Mouse (Mus musculus) inflammation-experienced regulatory T-cells, adult 6 months (primary cell): ENCODE results near the gene Fryl. TPM values are rescaled to one million over a fixed set of nuclear protein-coding genes. Genes with fewer than 3 reads are reported as not detected.

Experiments
- ATAC-seq: one replicate; pipeline ENCODE4 v1.8.0; 2017
- polyA plus RNA-seq, 3 experiments: library from polyadenylated mRNA; unstranded; fragments of 100-300 nt; shearing (Covaris generic); gene quantifications; one replicate each; pipeline ENCODE4 v1.2.1; 2017

Fryl gene
- polyA plus RNA-seq, result 100 to 1,000 TPM in 2 of 3 experiments, 10 to 100 TPM in 1; 87.2 to 121 (median 114) TPM

DNA sequence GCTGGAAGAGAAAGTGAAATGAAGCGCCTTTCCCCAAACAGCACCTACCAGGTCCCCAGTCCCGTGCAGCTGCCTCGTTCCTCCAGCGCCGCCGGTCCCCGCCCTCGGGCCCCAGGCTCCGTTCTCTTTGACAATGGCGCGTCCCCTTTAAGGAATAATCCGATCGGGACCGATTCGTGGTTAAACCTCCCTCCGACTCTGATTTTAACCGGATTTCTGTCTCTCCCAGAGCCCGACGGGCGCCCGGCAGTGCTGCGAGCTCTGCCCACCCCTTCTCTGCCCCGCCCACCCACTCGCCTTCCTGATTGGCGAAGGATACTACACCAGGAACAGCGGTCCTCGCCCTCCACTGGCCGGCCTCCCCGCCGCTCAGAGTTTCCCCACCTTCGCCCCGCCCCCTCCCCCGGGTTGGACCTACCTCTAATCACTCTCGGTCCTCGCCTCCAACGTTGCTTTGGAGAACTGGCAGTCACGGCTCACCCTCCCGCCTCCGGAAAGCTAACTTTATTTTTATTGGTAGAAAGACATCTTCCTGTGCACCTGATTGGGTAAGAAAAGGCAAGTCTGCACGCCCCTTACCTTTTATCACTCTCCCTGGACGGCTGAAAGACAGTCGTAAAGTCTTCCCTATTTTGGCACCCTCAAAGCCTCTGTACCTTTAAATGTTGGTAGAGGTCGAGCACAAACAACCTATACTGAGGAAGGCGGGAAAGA lies at the start of gene Fryl:
Fryl (minus strand) TSS at position 268 of the 714 bp plus-strand sequence.
- ATAC-seq, result peak; percentile 89

DNA sequence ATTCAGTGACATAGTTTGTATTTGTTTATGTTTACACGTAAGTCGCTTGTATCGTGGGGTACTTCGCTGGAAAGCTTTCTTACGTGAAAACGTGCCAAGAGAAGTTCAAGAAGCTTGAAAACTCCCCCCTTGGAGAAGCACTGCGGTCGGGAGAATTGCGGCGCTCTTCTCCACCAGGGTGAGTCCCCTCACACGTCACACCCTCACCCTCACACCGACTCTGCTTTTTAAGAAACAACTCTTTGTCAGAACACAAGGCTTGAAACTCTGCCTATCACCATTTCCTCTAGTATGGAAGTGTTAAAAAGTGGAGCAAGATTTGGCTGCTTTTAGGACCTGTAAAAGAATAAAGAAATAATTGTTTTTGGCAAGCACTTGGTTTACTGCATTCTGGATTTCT lies 48.1 kb upstream of the Fryl start:
- no peak for ATAC-seq

DNA sequence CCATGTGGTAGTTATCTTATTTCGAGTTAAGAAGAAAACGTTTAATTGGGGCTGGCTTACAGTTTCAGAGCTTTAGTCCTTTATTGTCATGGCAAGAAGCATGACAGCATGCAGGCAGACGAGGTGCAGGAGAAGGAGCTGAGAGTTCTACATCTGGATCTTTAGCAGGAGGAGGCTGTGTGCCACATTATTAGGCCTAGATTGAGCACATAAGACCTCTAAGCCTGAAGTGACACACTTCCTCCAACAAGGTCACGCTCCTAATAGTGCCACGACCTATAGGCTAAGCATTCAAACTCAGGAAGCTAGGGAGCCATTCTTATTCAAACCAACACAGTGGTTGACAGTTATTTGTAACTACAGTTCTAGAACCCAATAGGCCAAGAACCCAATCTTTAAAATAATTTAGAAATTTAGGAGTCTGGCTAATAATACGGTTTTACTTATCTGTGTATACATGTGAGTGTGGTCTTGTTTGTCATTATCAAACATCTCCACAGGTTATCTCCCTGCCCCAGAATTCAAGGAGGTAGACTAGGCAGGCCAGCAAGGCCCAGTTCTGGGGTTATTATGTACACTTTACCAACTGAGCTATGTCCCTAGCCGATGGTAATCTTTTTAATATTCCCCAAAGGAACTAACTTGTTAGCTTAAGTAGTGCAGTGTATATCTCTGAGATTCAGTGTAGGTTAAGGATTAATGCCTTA lies 45.3 kb upstream of the Fryl start:
- no peak for ATAC-seq

DNA sequence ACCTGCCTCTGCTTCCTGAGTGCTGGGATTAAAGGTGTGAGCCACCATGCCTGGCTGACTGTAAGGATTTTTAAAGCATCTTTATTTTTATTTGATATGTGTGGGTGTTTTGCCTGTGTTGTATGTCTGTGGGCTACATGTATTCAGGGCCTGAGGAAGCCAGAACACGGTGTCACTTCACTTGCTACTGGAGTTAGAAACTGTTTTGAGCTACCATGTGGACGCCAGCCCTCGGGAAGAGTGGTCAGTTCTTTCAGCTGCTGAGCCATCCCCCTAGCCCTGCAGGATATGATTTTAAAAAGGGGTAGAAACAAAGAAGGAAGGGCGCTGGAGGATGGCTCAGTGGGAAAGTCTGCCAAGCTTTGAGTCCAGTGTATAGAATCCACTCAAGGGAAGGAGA lies 39.5 kb upstream of the Fryl start:
- ATAC-seq, result no peak

DNA sequence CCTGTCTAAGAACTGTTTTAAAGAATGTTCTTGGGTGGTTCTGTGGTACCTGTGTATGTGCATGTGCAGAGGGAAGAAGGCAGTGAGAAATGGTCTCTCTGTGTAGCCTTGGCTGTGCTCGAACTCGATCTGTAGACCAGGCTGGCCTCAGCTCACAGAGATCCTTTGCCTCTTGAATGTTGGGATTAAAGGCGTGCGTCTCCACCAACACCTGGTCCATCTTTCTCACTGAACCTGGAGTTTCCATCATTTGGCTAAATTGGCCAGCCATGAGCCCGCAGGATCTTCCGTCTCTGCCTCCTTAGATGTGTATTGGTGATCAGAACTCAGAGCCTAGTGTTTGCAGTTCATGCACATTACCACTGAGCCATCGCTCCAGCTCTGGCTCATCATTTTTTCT lies 38.6 kb upstream of the Fryl start:
- ATAC-seq, result no peak

DNA sequence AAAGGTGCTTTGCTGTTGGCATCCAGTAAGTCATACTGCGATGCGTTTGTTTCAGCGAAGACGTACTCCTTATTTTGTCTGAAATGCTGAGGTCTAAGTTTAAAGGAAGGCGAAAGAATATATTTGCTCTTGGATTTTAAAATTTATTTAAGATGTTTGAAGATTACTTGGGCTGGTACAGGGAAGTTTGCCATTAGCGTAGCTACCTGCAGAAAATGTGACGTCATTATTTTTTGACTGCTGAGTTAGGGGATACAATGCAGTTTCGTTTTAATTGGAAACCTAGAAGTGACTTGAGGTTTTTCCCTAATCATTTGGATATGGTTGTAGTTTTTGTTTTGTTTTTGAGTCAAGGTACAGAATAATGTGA lies 37.0 kb upstream of the Fryl start:
- peak; percentile 48 for ATAC-seq

DNA sequence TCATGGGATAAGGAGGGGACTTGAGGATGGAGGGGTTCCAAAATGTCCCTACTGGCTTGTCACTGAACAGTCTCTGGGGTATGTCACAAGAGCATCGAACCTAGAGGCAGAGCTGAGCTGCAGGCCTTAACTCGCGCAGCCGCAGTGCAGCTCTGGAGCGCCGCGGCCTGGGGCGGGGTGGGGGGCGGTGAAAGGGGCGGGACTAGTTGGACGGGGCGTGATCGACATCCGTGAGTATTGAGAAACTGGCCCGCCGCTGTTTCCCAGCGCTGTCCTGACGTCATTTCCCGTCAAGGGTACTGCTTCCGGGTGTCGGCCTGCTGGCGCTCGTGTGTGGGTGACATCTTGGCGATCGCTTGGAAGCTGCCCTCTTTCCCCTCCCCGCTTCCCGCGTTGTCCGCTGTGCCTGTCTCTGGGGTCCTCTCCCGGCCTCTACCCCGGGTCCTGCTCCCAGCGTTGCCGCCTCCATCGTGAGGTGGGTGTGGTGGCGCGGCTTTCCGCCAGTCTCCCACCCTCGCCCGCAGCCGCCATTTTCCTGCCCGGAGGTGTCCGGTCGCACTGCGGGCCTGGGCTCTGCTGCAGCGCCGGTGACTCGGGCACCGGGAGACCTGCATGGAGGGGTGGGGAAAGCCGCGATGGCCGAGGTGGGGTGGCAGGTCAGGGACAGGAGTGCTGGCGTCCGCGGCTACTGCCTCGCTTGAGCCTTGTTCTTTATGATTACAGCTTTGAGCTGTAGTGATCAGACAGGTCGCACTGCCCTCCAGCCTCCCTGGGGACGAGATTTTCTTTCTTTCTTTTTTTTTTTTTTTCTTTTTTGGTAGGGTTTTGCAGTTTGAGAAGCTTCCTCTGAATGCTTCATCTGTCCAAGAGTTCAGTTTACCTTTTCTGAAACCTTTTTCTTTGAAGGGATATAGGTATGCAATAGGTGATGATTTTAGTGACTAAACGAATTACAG lies 36.4 kb upstream of the Fryl start, which contains the start of gene Ociad1:
Ociad1 (plus strand) TSS at position 283 of the 956 bp plus-strand sequence.
- ATAC-seq, result peak; percentile 98

DNA sequence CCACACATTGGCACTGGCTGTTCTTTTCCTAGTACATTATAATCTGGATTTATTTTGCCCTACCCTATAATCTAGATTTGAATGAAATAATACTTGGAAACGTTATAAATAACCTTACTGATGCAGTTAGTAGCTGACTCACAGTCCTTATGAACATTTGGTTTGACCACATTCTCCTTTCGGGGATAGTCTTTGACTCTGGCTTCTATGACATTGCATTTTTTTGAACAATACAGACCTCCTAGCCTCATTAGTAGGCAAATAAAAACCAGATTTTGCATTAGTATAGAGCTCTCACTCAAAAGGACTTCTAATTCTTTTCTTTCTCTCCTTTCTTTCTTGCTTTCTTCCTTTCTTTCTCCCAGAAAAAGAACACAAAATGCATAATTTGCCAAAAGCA lies 33.5 kb upstream of the Fryl start:
- ATAC-seq, result no peak

DNA sequence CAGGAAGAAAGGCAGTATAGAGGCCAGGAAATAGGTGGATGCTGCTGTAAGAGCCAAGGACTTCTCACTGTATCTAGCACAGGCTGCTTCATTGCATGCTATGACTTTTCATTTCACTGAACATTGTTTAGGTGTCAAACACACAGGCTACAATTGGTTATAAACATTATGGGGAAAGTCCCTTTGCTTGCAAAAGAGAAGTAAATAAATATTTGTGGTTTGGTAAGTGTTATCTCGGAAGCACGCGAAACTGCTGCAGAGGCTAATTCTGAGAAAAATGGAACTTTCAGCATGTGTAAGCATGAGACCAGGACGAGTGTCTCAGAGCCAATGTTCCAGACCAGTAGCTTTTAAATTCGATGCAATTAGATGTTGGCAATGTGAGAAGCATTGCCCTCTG lies 30.2 kb upstream of the Fryl start:
- ATAC-seq, result peak; percentile 87

DNA sequence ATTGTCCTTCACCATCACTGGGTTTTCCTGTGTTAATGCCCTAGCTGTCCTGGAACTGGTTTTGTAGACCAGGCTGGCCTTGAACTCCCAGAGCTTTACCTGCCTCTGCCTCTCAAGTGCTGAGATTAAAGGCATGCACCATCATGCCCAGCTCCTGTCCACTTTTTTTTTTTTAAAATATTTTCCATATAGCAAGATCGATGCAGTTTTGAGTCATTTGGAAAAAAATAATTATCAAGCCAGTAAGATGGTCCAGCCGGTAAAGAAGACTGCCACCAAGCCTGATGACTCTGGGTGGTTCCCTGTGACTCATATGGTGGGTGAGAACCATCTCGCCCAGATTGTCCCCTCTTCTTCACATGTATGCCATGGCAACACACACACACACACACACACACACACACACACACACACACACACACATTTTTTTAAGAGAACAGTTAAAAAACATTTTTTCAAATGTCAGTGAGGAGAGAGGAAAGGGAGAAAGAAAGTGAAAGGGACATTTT lies 29.1 kb upstream of the Fryl start:
- ATAC-seq, result peak; percentile 51

DNA sequence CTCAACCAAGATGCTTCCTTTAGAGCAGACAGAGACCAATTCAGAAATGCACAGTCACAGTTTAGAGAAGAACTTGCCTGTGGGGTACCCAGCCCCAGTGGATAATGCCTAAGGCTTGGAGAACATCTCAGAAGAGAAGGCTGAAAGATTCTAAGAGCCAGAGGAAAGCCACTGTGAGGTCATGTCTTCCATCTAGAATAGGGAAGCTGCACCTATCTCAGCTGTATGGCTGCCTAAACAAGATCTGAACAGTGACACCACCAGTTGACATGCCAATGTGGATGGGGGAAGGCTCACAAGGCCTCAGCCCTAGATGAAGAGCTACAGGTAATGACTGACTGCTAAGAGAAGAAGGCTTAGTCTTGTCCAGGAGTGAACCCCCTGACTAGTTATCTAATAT lies 27.6 kb upstream of the Fryl start:
- ATAC-seq, result no peak

DNA sequence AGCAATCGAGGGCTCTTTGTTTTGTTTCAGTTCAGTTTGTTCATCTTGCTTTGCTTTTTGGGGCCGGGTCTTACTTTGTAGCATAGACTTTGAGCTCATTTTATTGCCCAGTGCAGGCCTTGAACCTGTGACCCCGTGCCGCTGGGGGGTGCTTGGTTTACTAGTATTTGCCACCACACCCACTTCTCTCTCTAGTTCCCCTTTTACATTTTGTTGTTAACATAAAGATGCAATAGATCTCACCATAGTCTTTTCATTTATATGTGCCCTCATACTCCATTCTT lies 24.1 kb upstream of the Fryl start:
- ATAC-seq, result no peak

DNA sequence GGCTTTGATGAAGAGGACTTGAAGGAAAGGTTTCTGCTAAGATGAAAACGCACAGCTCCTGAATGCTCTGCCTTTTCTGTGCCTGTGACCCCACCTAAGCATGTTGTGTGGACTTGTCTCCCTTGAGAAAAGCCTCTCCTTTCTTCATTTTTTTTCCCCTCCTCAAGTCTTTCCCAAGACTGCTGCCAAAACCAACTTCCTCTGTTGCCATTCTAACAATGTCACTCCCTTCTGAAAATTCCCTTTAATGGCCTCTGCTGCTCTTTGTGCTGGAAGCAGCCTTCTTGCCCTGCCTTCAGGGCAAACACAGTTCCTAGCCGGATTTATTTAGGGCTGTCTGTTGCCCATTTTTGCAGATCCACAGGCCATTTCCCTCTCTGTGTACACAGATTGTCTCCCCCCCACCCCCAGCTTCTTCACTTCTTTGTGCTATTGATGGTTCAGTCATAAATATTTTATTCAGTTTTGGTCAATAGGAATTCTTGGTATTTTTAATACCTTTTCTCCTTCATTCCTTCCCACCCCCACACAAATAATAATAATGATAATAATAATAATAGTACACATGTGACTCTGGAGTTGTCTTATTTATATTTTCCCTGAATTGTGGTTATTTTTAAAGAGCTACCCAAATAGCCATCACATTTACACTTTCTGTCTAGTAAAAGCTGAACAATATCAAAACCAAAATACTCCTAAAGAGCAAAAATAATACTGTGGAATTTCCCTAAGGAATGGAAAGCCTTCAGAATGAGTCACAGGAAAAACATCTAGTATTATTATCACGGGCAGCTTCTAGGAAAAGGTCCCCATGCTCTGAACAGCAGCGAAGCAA lies 23.5 kb upstream of the Fryl start:
- ATAC-seq, result no peak

DNA sequence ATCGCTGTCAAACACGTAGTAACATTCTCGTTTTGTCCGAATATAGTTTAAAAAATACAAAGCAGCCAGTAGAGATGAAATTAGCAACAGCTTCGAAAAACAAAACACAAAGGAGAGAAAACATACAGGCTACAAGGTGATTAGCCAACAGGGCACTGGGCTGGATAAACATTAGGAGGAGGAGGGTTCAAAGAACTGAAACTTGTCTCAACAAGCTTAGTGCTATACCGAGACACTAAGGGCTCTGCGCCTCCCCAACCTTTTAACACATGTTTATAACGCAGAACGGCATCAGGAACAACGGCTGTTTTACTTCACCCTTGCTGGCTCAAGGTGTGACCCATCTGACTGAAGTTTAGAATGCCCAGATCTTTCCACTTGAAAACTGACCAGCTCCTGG lies 22.8 kb upstream of the Fryl start:
- no peak for ATAC-seq

DNA sequence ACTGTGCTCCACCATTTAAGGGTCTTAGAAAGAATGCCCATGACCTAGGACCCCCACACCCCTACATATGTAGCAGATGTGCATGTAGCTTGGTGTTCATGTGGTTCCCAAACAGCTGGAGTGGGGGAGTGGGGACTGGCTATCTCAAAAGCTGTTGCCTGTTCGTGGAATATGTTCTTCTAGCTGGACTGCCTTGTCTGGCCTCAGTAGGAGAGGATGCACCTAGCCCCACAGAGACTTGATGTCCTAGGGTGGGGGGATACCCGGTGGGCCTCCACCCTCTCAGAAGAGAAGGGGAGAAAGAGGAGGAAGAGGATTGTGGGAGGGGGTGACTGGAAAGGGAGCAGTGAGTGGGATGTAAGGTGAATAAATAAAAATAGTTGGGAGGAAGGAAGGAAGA lies 18.5 kb upstream of the Fryl start:
- no peak for ATAC-seq

DNA sequence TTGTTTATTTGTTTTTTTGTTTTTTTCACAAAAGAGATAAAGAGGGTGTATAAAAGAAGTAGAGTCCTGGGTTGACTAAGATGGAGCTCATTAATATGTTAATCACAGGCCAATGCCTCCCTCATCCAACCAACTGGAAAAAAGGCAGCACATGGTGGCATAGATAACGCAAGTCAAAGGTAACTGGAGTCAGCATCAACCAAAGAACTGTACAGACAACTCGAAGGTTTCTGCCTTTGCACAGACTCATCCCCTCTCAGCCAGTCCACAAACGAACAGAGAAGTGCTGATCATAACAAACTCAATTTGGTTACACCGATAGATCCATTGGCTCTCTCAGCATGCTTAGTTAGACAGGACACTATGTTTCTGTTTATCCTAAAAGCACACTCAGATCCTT lies 16.8 kb upstream of the Fryl start:
- ATAC-seq, result no peak

DNA sequence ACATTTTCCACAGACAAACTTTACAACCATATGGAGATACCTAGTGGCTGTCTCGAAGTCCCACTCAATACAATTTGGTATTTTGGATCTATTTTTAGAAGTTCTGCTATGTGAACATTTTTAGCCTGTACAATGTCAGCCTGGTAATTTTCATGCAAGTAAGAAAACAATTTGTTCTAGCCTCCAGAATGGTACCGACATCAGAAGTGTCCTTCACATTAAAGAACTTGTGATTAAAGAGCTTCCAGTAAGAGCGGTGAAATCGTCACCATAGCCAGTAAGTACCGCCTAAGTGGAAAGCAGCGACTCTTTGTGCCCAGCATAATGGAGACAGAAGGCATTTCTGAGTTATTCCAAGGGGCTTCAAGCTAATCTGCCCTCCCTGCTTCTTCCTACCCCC lies 14.2 kb upstream of the Fryl start:
- no peak for ATAC-seq

DNA sequence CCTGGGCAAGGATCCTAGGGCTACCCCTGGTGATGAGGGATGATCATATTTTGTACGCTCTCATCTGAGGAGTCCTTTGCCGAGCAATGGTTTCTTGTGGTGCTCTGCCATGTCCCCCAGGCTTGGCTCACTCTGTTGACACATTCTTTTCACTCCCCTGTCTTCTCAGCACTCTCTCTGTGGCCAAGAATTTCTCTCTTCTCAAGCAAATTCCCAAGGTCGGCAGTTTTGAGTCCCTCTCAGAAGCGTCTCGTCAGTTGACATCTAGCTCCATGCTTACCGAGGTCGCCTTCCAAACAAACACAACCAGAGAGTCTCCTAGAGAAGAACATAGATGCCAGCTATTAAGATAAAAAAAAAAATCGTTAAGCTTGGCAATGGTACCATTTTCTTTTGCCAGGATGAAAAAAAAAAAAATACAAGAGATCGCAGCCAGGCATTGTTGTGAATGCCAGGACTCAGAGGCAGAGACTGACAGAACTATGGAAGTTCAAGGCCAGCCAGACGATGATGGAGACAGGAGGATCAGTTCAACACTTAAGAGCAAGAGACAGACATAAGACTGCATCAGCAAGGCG lies 12.3 kb upstream of the Fryl start:
- no peak for ATAC-seq

DNA sequence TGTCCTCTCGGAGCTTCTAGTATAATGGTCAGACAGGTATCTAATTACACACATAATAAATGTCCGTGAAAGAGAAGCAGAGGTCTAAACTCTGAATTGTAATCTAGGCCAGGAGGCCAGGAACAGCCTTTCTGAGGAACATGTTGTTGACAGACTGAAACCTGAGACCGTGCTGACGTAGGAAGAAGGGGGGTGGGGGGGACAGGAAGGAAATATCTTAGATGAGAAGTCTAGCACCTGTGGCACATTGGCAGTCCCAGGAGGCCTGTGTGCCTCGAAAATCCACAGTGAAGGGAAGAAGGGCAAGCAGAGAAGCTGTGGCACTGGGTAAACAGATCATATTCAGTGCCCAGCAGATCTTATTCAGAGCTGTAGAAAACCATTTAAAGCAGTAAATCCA lies 9.0 kb upstream of the Fryl start:
- ATAC-seq, result peak; percentile 100

DNA sequence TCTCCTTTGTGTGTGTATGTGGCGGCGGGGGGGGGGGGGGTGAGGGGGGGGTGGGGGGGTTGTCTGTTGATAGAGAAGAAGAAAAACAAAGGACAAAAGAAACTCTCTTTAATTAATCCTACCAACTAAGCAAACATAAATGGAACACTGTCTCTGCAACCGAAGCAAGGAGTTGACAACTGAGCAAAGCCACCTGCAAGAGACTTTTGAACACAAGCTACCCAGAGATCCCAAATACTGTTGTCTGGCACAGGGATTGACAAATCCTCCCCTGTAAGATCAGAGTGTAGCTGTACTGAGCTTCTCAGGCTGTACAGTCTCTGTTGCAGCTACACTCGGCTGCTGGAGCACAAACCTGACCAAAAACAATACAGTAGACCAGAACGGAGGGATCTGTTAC lies 7.7 kb upstream of the Fryl start:
- ATAC-seq, result no peak

DNA sequence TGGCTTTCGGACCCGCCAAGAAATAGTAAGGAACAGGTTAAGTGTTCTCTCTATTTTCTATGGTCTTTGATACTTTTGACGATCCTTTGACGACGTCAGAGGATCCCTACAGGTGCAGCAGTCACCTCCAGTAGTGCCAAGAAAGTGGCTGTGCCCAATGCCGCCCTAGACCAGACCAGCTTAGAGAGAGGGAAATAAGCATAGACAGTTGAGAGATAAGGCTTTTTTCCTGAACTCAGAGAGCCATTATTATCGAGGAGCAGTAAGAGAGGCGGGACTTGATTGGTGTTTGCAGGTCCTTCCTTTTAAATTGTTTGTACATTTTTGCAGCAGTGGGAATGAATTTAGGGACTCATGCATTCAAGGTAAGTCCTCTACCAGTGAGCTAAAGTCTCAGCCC lies 1.3 kb upstream of the Fryl start:
- ATAC-seq, result no peak

DNA sequence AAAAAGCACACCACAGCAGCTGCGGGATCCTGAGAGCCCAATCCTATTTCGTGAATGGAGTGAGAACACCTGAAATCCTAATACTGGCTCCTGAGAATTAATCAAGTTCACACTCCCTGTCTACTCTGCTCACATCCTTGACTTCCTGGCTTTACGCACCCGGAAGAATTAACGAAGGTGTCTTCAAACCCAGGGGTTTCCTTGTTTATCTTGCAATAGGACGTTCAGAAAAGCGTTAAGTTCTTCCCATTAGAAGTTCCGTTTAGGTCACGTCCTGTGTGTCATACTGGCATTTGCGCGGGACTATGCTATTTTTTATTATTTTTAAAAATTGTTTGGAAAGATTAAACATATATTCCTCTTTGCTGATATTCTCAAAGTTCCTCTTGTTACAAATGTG lies 677 bp upstream of the Fryl start:
- peak; percentile 12 for ATAC-seq
